Mouse (Mus musculus) cortical plate, adult 2 months (tissue): ENCODE measurements around the gene Topaz1.

ENCODE experiments used
- CTCF ChIP-seq: fragments of 200-500 bp; IDR thresholded peaks from 2 replicates; pipeline ENCODE4 v1.5.1; 2011; ENCODE audit warnings: mild to moderate bottlenecking, control low read depth, low read length; ENCODE audit not compliant: insufficient read depth; ENCODE audit errors: extremely low read depth
- POLR2A ChIP-seq: fragments of 200-500 bp; IDR thresholded peaks from 2 replicates; pipeline ENCODE4 v1.6.1; 2011; ENCODE audit warnings: mild to moderate bottlenecking, low read length, control low read depth; ENCODE audit not compliant: insufficient read depth; ENCODE audit errors: extremely low read depth

DNA sequence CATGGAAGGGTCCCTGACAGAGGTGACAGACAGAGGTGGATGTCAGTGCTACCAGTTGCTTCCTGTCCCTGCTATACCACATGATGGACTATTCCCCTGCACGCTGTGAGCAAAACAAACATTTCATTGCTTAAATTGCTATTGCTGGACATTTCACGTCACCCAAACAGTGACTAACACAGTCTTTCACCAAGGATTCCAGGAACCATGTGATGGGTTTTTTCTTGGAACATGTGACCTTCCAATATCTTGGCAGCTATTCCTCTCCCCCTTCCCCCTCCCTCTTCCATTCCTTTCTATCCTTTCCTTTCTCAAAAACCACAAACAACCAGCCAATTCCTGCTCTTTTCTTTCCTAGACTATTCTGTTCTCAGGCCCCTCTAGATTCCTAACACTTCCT lies 33.3 kb upstream of the Topaz1 start:
- TF ChIP-seq CTCF, result no peak
- no peak for TF ChIP-seq POLR2A
